Mouse (Mus musculus): Measurements from ENCODE around the gene Ephb1.

DNA sequence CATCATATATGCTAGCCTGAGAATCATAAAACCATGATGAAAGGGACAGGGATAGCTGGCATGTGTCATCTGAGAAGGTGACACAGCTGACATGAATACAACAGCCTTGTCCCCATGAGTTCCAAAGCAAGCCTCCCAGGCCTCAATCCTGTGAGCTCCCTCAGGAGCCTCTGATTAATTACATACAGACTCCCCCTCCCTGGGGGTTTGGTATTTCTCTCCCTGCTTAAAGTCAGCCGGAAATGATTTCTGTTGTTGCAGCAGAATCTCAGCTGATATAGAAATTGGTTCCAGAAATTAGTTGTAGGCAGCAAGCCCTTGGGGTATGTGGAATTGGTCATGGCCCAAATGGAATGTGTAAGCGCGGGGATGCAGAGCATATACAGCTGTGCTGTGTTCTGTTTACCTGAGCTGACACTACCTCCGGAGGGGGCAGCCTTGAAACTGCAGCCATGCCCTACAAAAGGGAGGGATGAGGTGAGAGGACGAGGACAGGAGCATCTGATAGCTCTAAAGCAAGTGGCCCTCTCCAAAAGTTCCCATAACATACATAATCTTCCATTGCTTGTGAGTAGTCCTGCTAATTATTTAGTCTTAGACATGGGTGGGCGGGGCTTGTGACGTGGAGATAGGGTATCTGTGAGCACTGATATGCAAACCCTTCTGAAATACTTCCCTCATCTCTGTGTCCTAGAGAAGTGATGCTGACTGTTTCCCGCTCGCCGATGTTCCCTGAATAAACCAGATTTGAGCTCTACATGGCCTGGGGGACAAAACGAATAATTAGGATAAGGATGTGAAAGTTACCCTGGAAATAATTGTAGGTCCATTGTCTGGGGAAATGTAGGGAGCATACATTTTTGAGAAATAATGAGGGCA, 477.1 kb downstream of the Ephb1 start:
- TF ChIP-seq CTCF (IDR thresholded peaks at IDR 0.05; ENCODE audit: control insufficient read depth, insufficient read depth, insufficient read length) (no peak), USF1 (IDR thresholded peaks at IDR 0.05; ENCODE audit: low read depth) (no peak)
